Mouse (Mus musculus): ENCODE data around the gene Prrt4.
"Not testable (repeated sequence)": the region's sequence is repeated elsewhere in the genome, so short reads cannot be mapped to it uniquely, and the experiment has no call there.

- TF ChIP-seq CTCF (IDR thresholded peaks at IDR 0.05; ENCODE audit: low read depth, low read length); POLR2A (IDR thresholded peaks at IDR 0.05; ENCODE audit: insufficient read depth, low read length); EP300 (IDR thresholded peaks at IDR 0.05; ENCODE audit: insufficient read depth, low read depth, low read length): not testable (repeated sequence)
These were observed 18.1 kb downstream of the Prrt4 start for GRCm38 (mm10) chr6:29161291-29161690.
